Mouse (Mus musculus): ENCODE data around the gene Pitx2. TPM values are rescaled to one million over a fixed set of nuclear protein-coding genes. Genes with fewer than 3 reads are reported as not detected.

The Pitx2 gene
- polyA plus RNA-seq, 1 experiment from 2014 or later: 19.2 TPM

DNA sequence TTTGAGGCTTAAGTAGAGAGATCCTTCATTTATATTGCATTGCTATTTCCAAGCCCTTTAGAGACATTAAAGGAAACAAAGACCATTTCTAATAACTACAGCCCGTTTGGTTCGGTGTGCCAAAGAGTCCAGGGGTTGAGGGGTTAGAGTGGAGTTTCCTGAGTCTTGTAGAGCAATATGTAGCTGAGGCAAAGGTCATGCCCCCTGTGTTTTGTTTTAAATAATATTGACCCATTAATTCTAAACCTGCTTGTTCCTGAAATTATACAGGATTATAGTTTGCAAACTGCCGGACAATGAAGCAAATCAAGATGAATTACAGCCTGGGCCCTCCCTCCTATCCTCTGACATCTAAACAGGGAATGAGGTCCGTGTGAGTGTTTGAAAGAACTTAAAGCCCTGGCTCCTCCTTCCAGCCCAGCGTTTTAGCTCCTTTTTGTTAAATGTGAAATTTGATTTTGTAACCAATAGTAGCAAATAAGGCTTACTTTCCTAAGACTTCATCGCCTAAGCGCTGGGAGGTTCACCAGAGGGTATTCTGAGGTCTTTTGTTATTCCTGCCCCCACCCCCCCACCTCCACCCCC lies 20.5 kb downstream of the Pitx2 start:
- Histone ChIP-seq H3K9ac (no peak overlapping the region), H3K27me3 (peaks cover 76% of the 10 kb centered on the region), H3K9me3 (replicated peaks) (no peaks in the 10 kb centered on the region), H3K27ac (no peak overlapping the region), H3K4me2 (peak overlapping the region; percentile 42; the same call in 1 of the 2 replicates), H3K36me3 (no peaks in the 10 kb centered on the region), H3K4me3 (no peak overlapping the region), H3K4me1 (replicated peaks) (peaks cover 18% of the 10 kb centered on the region)
- WGBS: 19% methylated on average over 7 of the region's 7 CpGs
- no peak for ATAC-seq (replicated peaks; ENCODE audit: insufficient number of reproducible peaks, insufficient read depth, low FRiP score, low read depth)

DNA sequence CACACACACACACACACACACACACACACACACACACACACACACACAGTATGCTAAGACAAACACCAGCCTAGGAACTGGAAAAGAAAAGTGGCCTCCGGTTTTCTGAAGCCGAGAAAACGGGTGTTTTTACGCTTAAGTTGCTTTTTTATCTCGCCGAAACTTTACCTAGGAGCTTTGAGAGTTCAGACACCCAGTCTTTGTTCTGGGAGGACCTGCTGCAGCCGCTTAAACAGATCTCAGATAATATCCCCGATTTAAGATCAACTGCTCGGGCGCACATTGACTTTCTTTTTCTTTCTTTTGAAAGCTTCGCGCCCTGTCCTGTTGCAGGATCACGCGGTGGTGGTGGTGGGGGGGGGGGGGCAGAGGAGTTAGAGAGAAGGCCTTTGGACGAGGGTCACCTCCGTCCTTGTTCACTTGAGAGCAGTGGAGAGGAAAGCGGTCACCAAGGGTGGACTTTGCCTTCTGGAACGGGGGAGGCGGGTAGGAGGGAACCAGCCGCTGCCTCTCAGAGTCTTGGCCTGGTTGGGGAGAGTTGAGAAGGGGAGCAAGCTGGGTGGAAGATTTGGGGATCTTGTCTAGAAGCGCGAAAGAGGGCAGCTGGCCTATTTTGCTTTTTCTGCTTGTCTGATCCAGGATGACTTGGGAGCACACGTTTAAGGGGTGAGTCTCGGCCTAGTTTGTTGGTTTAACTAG lies 21.2 kb downstream of the Pitx2 start:
- peak overlapping the region; percentile 13; the same call in 1 of the 2 replicates for H3K4me3 ChIP-seq
- H3K9ac ChIP-seq: no peak overlapping the region
- 14% methylated on average over 24 of the region's 24 CpGs for WGBS

DNA sequence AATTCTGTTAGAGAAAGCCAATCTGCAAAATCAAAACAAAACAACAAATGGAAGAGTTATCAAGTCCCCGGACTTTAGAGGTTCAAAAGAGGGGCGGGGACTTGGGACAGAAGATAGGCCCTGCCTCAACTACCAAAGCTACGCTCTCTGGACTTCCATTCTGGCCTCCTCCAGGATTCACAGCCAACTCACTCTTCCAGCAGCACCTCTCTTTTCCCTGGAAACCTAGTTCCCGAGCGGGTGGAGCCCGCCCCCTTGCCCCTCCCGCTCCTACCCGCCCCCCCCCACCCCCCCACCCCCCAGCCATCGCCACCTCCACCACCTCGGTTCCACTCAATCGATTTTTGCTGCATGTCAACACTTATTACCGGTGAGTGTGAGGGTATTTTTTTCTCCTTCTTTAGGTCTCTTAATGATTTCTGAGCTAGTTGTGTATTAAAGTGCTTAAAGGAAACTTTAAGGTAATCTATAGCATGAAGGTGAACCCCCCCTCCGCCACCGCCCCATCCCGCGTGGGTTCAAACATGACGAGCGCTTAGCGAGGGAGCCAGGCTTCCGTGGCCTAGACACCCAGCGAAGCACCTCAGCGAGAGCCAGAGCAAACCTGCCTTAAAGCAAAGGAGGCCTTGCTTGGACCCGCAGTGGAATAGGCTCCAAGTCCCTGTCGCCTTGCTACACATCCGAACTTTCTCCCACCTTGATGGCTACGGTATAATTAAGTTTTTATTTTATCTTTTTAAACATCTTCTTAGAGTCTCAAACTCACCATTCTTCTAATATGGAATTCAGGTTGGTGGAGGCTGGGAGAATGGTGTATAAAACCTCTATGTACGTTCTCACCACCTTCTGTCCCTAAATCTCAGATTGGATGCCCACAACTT lies 21.9 kb downstream of the Pitx2 start:
- H3K27me3 ChIP-seq: peaks cover 80% of the 10 kb centered on the region
- H3K27ac ChIP-seq: peak overlapping the region; percentile 32; the same call in 1 of the 2 replicates
- no peaks in the 10 kb centered on the region for H3K9me3 ChIP-seq (replicated peaks)
- H3K4me3 ChIP-seq: 0 out of 2 replicates have a peak overlapping the region, but pooled peaks have one; percentile 13
- 12% methylated on average over 27 of the region's 27 CpGs for WGBS
- H3K36me3 ChIP-seq: no peaks in the 10 kb centered on the region
- no peak for ATAC-seq (replicated peaks; ENCODE audit: insufficient number of reproducible peaks, insufficient read depth, low FRiP score, low read depth)
- no peak overlapping the region for H3K9ac ChIP-seq
- H3K4me2 ChIP-seq: peak overlapping the region; percentile 42
- peaks cover 12% of the 10 kb centered on the region for H3K4me1 ChIP-seq (replicated peaks)

More for the DNA sequence above, 21.2 kb downstream of the Pitx2 start:
- Histone ChIP-seq H3K36me3 (no peaks in the 10 kb centered on the region), H3K27me3 (peaks cover 76% of the 10 kb centered on the region), H3K9me3 (replicated peaks) (no peaks in the 10 kb centered on the region), H3K4me2 (peak overlapping the region; percentile 42), H3K27ac (peak overlapping the region; percentile 32; the same call in 1 of the 2 replicates), H3K4me1 (replicated peaks) (peaks cover 13% of the 10 kb centered on the region)
- ATAC-seq (replicated peaks; ENCODE audit: insufficient number of reproducible peaks, insufficient read depth, low FRiP score, low read depth): no peak

DNA sequence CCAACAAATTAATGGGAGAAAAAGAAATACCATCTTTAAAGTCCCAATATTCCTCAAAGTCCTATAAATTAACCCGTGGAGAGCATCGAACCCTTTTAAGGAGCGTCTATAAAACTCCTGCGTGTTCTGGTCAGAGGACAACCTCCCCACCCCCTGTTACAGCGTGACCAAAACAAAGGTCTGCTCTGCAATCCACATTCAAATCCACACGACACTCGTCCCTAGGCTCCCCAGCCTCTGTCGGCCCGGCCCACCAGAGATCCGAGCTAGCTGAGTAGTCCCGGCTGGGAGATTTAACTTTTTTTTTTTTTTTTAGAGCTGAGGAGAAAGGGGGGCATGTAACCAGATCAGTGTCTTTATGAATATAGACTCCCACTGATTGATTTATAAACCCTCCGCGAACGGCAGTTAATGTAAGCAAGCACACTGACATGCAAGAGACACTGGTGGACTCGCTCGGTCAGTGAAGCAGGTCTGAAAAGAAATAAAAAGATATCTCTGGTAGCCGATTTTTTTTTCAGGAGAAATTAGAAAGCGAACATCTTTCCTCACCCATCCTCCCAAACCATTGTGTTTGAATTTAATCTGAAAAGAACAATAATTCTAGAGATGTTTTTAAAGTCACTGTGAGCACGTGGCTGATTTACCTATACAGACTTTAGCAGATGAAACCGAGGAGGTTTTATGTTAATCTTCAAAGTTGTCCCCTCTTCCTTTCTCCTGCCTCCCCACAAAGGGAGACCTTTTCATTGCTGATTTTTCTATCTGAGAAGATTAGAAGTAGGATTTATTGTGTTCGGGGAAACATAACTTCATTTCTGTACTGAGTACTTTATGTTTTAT lies 23.0 kb downstream of the Pitx2 start:
- peaks cover 14% of the 10 kb centered on the region for H3K4me1 ChIP-seq (replicated peaks)
- WGBS: 10% methylated on average over 21 of the region's 21 CpGs
- H3K4me2 ChIP-seq: 0 out of 2 replicates have a peak overlapping the region, but pooled peaks have one; percentile 42
- ATAC-seq (replicated peaks; ENCODE audit: insufficient number of reproducible peaks, insufficient read depth, low FRiP score, low read depth): no peak
- H3K27me3 ChIP-seq: peaks cover 80% of the 10 kb centered on the region
- H3K9ac ChIP-seq: no peak overlapping the region
- H3K9me3 ChIP-seq (replicated peaks): no peaks in the 10 kb centered on the region
- H3K27ac ChIP-seq: no peak overlapping the region
- no peaks in the 10 kb centered on the region for H3K36me3 ChIP-seq
- H3K4me3 ChIP-seq: peak overlapping the region; percentile 19; the same call in 1 of the 2 replicates

DNA sequence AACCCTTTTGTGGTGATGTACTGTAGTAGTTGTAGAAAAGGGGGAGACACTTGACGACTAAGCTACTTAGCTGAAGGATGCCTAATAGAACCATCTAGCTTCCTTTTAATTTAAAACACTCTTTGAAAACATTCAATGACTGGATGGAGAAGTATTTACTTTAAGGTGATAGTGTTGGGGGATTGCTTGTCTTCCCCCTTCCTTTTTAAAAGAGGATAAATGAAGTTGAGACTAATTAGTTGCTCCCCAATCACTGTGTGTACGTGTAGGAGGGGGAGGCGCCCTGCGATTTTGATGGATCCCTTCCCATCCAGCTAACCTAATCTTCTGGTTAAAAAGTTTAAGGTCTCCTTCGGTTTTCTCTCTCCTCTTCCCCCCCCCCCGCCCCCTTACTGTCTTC lies 23.7 kb downstream of the Pitx2 start:
- no peaks in the 10 kb centered on the region for H3K9me3 ChIP-seq (replicated peaks)
- WGBS: 11% methylated on average over 6 of the region's 6 CpGs
- no peak for ATAC-seq (replicated peaks; ENCODE audit: insufficient number of reproducible peaks, insufficient read depth, low FRiP score, low read depth)
- H3K36me3 ChIP-seq: no peaks in the 10 kb centered on the region
- H3K4me1 ChIP-seq (replicated peaks): peaks cover 14% of the 10 kb centered on the region
- H3K4me3 ChIP-seq: no peak overlapping the region
- peak overlapping the region; percentile 50 for H3K4me2 ChIP-seq
- peaks cover 80% of the 10 kb centered on the region for H3K27me3 ChIP-seq
- H3K9ac ChIP-seq: no peak overlapping the region
- no peak overlapping the region for H3K27ac ChIP-seq

DNA sequence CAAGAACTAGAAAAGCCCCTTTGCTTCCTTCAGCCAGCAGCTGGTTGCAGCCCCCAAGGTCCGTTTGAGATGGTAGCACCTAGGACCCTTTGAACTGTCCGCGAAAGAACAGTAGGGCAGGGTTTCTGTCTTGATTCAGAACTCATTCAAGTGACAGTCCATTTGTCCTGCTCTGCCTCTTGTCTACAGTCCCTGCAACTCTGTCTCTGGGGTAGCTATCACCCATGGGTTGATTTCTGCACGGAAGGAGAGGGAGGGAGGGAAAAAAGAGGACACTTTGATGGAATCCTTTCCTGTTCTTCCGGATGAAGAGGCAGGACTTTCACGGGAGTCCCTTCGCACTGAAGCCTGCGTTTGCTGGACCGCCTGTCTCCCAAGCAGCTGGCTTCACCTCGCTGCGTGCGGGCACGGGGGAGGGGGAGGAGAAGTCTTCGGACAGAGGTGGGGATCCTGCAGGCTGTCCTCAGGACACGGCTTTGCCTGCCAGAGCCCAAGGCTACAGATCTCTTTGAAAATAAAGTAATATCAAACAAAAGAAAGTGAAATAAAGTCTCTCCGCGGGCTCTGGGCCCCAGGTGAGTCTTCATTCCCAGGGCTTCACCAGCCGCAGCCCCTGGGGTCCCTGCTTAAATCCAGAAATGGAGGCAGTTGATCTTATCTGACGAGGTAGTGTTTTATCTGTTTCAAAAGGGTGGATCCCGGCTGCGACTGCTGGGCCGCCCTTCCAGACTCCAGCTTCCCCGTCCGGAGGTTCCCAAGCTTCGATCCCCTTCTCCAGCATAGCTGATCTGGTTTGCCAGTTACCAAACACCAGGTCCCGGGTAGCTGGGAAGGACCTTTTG lies 24.5 kb downstream of the Pitx2 start:
- peaks cover 79% of the 10 kb centered on the region for H3K27me3 ChIP-seq
- no peak for ATAC-seq (replicated peaks; ENCODE audit: insufficient number of reproducible peaks, insufficient read depth, low FRiP score, low read depth)
- WGBS: 2% methylated on average over 26 of the region's 26 CpGs
- no peak overlapping the region for H3K9ac ChIP-seq
- no peak overlapping the region for H3K27ac ChIP-seq
- H3K36me3 ChIP-seq: no peaks in the 10 kb centered on the region
- H3K4me1 ChIP-seq (replicated peaks): peaks cover 12% of the 10 kb centered on the region
- H3K9me3 ChIP-seq (replicated peaks): no peaks in the 10 kb centered on the region
- H3K4me2 ChIP-seq: peak overlapping the region; percentile 50
- H3K4me3 ChIP-seq: peak overlapping the region; percentile 37

DNA sequence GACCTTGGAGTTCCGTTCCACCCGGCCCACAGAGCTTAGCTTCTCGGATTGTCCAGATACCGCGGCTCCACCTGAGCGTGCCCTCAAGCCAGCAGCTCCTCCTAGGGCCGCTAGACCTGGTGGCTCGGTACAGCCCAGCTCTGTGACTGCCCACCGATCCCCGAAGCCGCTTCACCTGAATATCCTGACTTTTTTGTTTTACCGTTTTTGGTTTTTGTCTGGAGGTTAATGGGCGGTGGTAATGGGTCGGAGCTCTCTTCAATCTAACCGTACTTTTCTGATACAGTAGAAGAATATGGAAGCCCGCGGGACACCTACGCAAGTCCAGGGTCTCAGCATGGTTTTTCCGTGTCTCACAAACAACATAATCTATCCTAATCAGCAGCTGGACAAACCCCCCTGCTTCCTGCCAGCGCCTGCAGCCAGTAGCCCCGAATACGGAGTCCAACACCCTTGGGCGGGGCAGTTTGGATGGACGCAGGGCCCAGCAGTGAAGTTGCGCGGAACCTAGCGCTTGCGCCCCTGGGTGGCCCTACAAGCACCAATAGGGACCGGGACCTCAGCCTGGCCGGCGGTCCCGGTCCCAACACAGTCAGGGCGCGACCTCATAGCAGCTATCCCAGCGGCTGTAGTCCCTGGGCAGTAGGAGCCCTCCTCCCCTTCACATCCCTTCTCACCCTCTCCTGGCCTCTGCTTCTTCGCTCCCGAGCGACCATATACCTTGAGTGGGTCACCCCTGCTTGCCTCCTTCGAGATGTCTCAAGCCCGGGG lies 25.3 kb downstream of the Pitx2 start:
- Histone ChIP-seq H3K9me3 (replicated peaks) (no peaks in the 10 kb centered on the region), H3K9ac (no peak overlapping the region), H3K27ac (no peak overlapping the region), H3K4me2 (peak overlapping the region; percentile 50), H3K4me1 (replicated peaks) (peaks cover 12% of the 10 kb centered on the region), H3K27me3 (peaks cover 71% of the 10 kb centered on the region), H3K4me3 (peak overlapping the region; percentile 37), H3K36me3 (no peaks in the 10 kb centered on the region)
- ATAC-seq (replicated peaks; ENCODE audit: insufficient number of reproducible peaks, insufficient read depth, low FRiP score, low read depth): no peak; the same call in 1 of the 2 replicates
- WGBS: 1% methylated on average over 40 of the region's 40 CpGs

DNA sequence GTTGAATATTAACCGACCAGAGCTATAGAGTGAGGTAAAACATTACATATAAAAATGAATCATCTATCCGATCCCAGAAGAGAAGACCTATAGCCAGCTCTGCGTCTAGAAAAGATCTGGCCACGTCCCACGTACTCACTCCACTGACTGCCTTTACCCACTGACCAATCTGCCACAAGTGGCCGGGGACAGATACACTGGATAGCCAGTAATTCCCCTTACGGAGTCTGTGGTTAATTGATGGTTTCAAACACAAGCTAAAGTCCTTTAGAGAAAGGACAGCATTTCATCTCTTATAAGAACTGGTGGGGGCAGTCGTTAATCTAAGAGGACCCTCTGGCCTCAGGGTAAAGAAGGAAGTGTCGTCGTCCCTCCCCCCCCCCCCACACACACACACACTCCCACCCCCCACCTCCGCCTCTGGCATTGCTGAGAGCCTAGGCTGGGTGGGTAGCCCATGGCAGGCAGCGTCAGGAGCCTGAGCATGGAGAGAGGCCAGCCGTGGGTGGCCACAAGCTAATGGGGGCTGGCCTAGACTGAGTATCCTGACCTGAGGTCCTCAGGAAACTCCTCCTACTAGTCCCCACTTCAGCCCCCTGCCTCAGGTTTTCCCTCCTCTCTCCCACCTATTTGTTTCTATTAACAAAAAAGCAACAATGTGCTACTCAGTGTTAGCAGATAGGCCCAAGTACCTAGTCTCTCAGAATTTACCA lies 26.1 kb downstream of the Pitx2 start:
- Histone ChIP-seq H3K36me3 (no peaks in the 10 kb centered on the region), H3K27me3 (peaks cover 68% of the 10 kb centered on the region), H3K4me2 (peak overlapping the region; percentile 50), H3K9me3 (replicated peaks) (no peaks in the 10 kb centered on the region), H3K9ac (no peak overlapping the region), H3K4me1 (replicated peaks) (peaks cover 12% of the 10 kb centered on the region), H3K4me3 (peak overlapping the region; percentile 37; the same call in 1 of the 2 replicates), H3K27ac (no peak overlapping the region)
- ATAC-seq (replicated peaks; ENCODE audit: insufficient number of reproducible peaks, insufficient read depth, low FRiP score, low read depth): no peak
- 13% methylated on average over 13 of the region's 13 CpGs for WGBS

DNA sequence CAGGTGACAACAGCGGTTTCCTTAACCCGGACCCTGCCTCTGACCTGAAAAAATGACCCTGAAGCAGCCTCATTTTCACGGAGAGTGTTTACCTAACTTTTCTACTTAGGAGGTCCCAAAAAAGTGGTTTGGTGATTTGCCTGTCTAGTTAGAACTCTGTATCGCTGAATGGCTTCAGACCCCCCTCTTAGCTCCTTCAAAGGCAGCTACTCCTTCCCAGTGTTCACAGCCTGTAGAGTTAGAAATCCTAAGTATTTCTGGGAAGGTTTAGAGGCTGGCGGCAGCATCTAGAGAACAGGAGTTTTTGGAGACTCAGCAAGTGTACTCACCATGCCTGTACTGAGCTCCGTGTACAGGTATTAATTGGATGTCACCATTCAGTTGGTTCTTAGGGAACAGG lies 27.0 kb downstream of the Pitx2 start:
- no peak for ATAC-seq (replicated peaks; ENCODE audit: insufficient number of reproducible peaks, insufficient read depth, low FRiP score, low read depth)
- no peaks in the 10 kb centered on the region for H3K9me3 ChIP-seq (replicated peaks)
- H3K36me3 ChIP-seq: no peaks in the 10 kb centered on the region
- no peak overlapping the region for H3K9ac ChIP-seq
- no peak overlapping the region for H3K4me3 ChIP-seq
- H3K4me1 ChIP-seq (replicated peaks): peaks cover 12% of the 10 kb centered on the region
- 6% methylated on average over 6 of the region's 6 CpGs for WGBS
- H3K27me3 ChIP-seq: peaks cover 59% of the 10 kb centered on the region
- peak overlapping the region; percentile 19; the same call in 1 of the 2 replicates for H3K4me2 ChIP-seq
- no peak overlapping the region for H3K27ac ChIP-seq
